Mouse (Mus musculus): ENCODE measurements around the gene Ckap2. TPM values are rescaled to one million over a fixed set of nuclear protein-coding genes. Genes with fewer than 3 reads are reported as not detected.

Gene Ckap2
- 1 to 10 TPM; 1.3 to 2.2 TPM for total RNA-seq (2021)
- long read RNA-seq, experiment 1, partial matches to known transcripts, result 0 of 4 reads
- long read RNA-seq, experiment 1, other reads (novel, unspliced or antisense), result 1 of 4 reads
- long read RNA-seq, experiment 2, partial matches to known transcripts, result 0 of 2 reads
- long read RNA-seq, experiment 2, other reads (novel, unspliced or antisense), result 1 of 2 reads

GRCm38 (mm10) chr8:22185431-22186397 lies at the start of gene Ckap2:
TSS of gene Ckap2 (minus strand) at chr8:22185819.
- intact Hi-C loops (cut with DNase I), result no loop called here
- peak; percentile 80 to 87 for DNase-seq (ENCODE audit: low spot score in 2 of 2)

- DNase-seq (ENCODE audit: low spot score in 2 of 2), result no peak
- intact Hi-C loops (cut with DNase I), result no loop called here
These were observed 43.0 kb upstream of the Ckap2 start for GRCm38 (mm10) chr8:22228621-22229020.

GRCm38 (mm10) chr8:22227061-22227877 lies 41.6 kb upstream of the Ckap2 start, which contains the start of gene Thsd1:
TSS of gene Thsd1 (plus strand) at chr8:22227313.
- intact Hi-C loops (cut with DNase I), result no loop called here
- DNase-seq (ENCODE audit: low spot score in 2 of 2), result no peak

DNA sequence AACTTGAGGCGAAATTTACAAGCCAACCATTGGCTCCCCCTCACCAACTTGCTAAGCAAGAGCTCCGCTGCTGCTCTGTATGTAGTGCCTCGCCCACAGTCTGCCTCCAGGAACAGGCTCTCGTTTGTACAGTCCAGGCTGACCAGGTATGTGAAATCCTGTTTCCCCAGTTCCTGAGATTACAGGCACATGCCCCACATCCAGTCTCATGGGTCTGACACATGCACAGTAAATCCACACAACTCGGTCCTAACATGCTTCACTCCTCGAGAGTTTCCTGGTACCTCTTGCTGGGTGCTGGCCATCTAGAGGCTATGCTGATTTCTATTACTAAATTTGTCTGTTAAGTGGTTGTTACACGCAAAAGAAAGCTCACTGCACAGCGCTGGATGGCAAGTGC lies 40.7 kb upstream of the Ckap2 start:
- intact Hi-C loops (cut with DNase I), result no loop called here
- DNase-seq (ENCODE audit: low spot score in 2 of 2), result no peak

DNA sequence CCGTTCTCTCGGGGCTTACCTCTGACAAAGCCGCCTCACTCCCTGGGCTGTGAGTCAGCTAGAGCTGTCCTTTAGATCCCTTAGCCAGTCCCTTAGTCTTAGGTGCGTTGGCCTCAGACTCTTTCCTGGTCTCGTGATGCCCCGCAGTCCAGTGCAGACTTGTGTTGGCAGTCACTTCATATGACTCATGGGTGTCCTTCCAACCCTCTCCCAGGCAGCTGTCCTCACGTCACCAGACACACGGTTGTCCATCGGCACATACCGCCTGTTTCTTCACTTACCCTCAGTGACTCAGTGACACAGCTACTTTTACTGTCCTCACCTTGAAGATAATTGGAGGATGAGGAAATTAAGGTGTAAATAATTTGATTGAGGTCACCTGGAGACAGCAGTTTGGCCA lies 29.2 kb upstream of the Ckap2 start:
- intact Hi-C loops (cut with DNase I), result no loop called here
- DNase-seq (ENCODE audit: low spot score in 2 of 2), result no peak

GRCm38 (mm10) chr8:22209012-22209411 lies 23.4 kb upstream of the Ckap2 start:
- no peak for DNase-seq (ENCODE audit: low spot score in 2 of 2)
- intact Hi-C loops (cut with DNase I), result no loop called here

DNA sequence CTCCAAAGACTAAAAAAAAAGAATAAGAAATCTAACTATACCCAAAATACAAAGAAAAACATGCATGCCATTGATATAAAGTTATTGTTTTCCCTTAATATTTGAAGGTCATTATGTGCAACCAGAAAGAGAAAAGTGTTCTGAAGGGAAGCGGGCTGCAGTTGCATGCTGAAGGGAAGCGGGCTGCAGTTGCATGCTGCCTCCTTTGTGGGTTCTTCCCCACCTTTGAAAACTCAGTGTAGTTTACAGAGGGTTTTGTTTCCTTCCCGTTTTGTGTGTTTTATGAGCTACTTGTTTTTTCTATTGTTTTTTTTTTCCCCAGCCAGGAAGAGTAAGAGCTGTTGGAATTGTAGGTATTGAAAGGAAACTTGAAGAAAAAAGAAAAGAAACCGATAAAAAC lies 21.9 kb upstream of the Ckap2 start:
- no peak for DNase-seq (ENCODE audit: low spot score in 2 of 2)
- intact Hi-C loops (cut with DNase I), result no loop called here

- intact Hi-C loops (cut with DNase I), result no loop called here
These were observed 13.9 kb upstream of the Ckap2 start for GRCm38 (mm10) chr8:22199481-22199880.

GRCm38 (mm10) chr8:22197914-22198313 lies 12.3 kb upstream of the Ckap2 start:
- no peak for DNase-seq (ENCODE audit: low spot score in 2 of 2)
- intact Hi-C loops (cut with DNase I), result no loop called here

More at GRCm38 (mm10) chr8:22199481-22199880, 13.9 kb upstream of the Ckap2 start:
- no peak for DNase-seq (ENCODE audit: low spot score in 2 of 2)

DNA sequence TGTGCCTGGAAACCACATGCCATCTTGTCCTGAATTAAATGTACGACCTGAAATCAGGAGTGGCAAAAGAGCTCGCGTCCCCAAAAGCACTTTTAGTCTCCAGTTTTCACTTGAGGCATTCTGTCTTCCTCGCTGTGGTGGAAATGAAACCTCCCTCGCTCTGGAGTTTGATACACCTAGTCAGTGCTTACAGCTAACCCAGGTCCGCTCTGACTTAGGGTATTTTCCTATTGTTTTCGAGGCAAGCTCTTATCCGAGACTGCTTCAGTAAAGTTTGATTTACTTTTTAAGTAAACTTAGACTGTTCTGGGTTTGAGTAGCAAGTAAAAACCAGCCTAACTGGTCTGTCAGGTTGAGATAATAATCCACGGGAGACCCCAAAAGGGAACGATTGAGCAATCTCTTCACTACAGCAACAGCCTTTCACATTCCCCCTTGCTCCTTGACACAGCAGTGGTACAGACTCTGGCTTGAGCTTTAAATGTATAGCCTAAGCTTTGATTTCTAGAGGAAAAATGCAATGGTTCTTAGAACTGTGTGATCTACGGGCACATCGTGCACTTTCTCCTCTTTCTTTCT lies 7.9 kb upstream of the Ckap2 start:
- DNase-seq (ENCODE audit: low spot score in 2 of 2), result no peak

GRCm38 (mm10) chr8:22192660-22193431 lies 7.2 kb upstream of the Ckap2 start, which contains the start of gene Vps36:
TSS of gene Vps36 (plus strand) at chr8:22192809.
- intact Hi-C loops (cut with DNase I), result loop anchor here (2.0 to 5.0 kb wide), 2 partner anchors 204 to 218 kb away; partner anchors contain the start of genes Mrps31 and Slc25a15
- peak; percentile 86 to 88 for DNase-seq (ENCODE audit: low spot score in 2 of 2)

More for the DNA sequence above, 7.9 kb upstream of the Ckap2 start:
- intact Hi-C loops (cut with DNase I), result loop anchor here (2.0 to 5.0 kb wide), 2 partner anchors 204 to 217 kb away; partner anchors contain the start of genes Mrps31 and Slc25a15

GRCm38 (mm10) chr8:22184884-22185283 lies 735 bp downstream of the Ckap2 start:
- DNase-seq (ENCODE audit: low spot score in 2 of 2), result no peak
- intact Hi-C loops (cut with DNase I), result no loop called here

GRCm38 (mm10) chr8:22175966-22176365 lies 9.7 kb downstream of the Ckap2 start:
- intact Hi-C loops (cut with DNase I), result no loop called here
- no peak for DNase-seq (ENCODE audit: low spot score in 2 of 2)

GRCm38 (mm10) chr8:22169167-22169566 lies 16.5 kb downstream of the Ckap2 start:
- peak; percentile 20 to 63 for DNase-seq (ENCODE audit: low spot score in 2 of 2)
- intact Hi-C loops (cut with DNase I), result loop anchor here (5.0 kb wide), 2 partner anchors 107 to 177 kb away; partner anchors contain the start of genes Alg11 and Atp7b

- intact Hi-C loops (cut with DNase I), result loop anchor here (5.0 kb wide), 2 partner anchors 104 to 174 kb away; partner anchors contain the start of genes Alg11 and Atp7b
- DNase-seq (ENCODE audit: low spot score in 2 of 2), result peak; percentile 78 to 86
These were observed 19.5 kb downstream of the Ckap2 start, which contains the start of gene Nek3 for GRCm38 (mm10) chr8:22166080-22166603. TSS of gene Nek3 (minus strand) at chr8:22166435.

DNA sequence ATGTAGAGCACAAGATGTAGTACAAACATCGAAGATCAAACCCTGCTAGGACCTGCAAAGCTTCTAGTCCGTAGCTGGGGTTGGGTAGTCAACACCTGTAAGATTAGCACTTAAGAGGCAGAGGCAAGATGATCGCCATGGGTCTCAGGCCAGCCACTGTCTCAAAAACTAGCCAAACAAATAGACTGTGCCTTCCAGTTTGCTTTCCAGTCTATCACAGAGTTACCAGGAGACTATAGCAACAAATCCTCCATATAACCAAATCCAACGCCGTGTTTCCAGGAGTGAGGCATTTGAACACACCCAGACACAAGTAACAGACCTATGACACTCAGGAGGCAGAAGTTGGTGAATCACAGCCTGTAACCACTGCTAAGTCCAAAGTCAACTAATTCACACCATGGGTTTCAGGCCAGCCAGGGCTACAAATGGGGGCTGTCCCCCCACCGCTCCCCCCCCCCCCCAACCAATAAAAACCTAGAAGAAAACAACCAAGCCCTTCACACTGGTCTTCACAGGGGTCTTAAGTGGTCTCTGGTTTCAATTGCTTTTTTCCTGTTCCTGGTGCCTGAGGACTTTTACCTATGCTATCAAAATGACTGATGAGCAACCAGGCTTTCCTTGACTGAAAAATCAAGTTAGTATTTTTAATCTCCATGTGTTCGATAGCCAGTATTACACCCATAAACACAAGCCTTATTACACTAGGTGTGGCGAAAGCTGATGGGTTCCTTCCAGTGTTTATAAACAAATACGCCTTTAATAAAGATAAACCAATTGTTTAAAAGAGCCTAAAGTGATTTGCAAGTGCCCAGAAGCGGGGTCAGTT lies 20.2 kb downstream of the Ckap2 start:
- intact Hi-C loops (cut with DNase I), result loop anchor here (5.0 kb wide), 2 partner anchors 103 to 173 kb away; partner anchors contain the start of genes Alg11 and Atp7b
- no peak for DNase-seq (ENCODE audit: low spot score in 2 of 2)

GRCm38 (mm10) chr8:22164431-22164830 lies 21.2 kb downstream of the Ckap2 start:
- DNase-seq (ENCODE audit: low spot score in 2 of 2), result no peak
- intact Hi-C loops (cut with DNase I), result no loop called here

All from left cerebral cortex, postnatal 14 days (tissue).